Mouse (Mus musculus): Measurements from ENCODE around the gene Atad1. TPM values are rescaled to one million over a fixed set of nuclear protein-coding genes. Genes with fewer than 3 reads are reported as not detected.
"Not testable (repeated sequence)": the region's sequence is repeated elsewhere in the genome, so short reads cannot be mapped to it uniquely, and the experiment has no call there.

Atad1 gene
- total and polyA plus RNA-seq, 2 experiments from 2014 or later: 89.3 to 108 TPM

GRCm38 (mm10) chr19:32708996-32709395 is 30.6 kb downstream of the Atad1 start:
- Histone ChIP-seq H3K27ac (ENCODE audit: low read depth, low read length) (no peak overlapping the region), H3K4me3 (ENCODE audit: low read depth, low read length) (no peak overlapping the region), H3K9ac (replicated peaks; ENCODE audit: low read length, poor library complexity, severe bottlenecking) (no peak overlapping the region), H3K4me1 (ENCODE audit: insufficient read depth, low read length) (no peaks in the 10 kb centered on the region), H3K36me3 (ENCODE audit: insufficient read depth, low read length) (peaks cover 6% of the 10 kb centered on the region; the same call in 1 of the 2 replicates), H3K9me3 (ENCODE audit: low read length) (no peaks in the 10 kb centered on the region), H3K27me3 (ENCODE audit: insufficient read depth, low read length) (no peaks in the 10 kb centered on the region), H3K4me2 (ENCODE audit: low read depth, low read length, poor library complexity, severe bottlenecking) (no peak overlapping the region)
- 69% methylated on average over 5 of the region's 5 CpGs for WGBS
- ATAC-seq (ENCODE audit: low FRiP score) (no peak), DNase-seq (ENCODE audit: low spot score) (no peak)
- no peak for TF ChIP-seq CTCF (IDR thresholded peaks at IDR 0.05)

GRCm38 (mm10) chr19:32702191-32702590 is 37.4 kb downstream of the Atad1 start:
- no peak overlapping the region for H3K4me3 ChIP-seq (ENCODE audit: low read depth, low read length)
- H3K9ac ChIP-seq (replicated peaks; ENCODE audit: low read length, poor library complexity, severe bottlenecking): no peak overlapping the region
- H3K27ac ChIP-seq (ENCODE audit: low read depth, low read length): no peak overlapping the region
- 82% methylated on average over 3 of the region's 3 CpGs for WGBS
- DNase-seq (ENCODE audit: low spot score) (no peak), ATAC-seq (ENCODE audit: low FRiP score) (no peak)
- no peaks in the 10 kb centered on the region for H3K9me3 ChIP-seq (ENCODE audit: low read length)
- H3K4me2 ChIP-seq (ENCODE audit: low read depth, low read length, poor library complexity, severe bottlenecking): no peak overlapping the region
- TF ChIP-seq CTCF (IDR thresholded peaks at IDR 0.05): no peak
- peaks cover 29% of the 10 kb centered on the region for H3K36me3 ChIP-seq (ENCODE audit: insufficient read depth, low read length)
- no peaks in the 10 kb centered on the region for H3K4me1 ChIP-seq (ENCODE audit: insufficient read depth, low read length)
- no peaks in the 10 kb centered on the region for H3K27me3 ChIP-seq (ENCODE audit: insufficient read depth, low read length)

DNA sequence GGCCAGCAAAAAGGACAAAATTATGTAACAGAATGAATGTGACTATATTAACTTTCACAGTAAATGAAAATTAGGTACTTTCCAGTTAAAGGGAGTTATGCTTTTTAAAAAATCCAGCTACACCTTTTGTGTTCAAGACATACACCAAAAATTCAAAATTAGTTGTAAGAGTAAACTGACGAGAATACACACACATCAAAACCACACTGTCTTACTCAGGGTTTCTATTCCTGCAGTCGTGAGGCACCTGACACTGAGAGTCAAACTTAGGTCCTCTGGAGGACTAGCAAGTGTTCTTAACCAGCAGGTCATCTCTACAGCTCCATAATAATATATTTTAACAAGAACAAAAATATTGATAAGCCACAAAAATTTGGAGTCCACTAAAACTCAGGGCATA is 42.9 kb downstream of the Atad1 start:
- H3K4me3 ChIP-seq (ENCODE audit: low read depth, low read length): no peak overlapping the region
- no peak overlapping the region for H3K4me2 ChIP-seq (ENCODE audit: low read depth, low read length, poor library complexity, severe bottlenecking)
- no peak overlapping the region for H3K9ac ChIP-seq (replicated peaks; ENCODE audit: low read length, poor library complexity, severe bottlenecking)
- H3K27ac ChIP-seq (ENCODE audit: low read depth, low read length): no peak overlapping the region
- no peaks in the 10 kb centered on the region for H3K4me1 ChIP-seq (ENCODE audit: insufficient read depth, low read length)
- peaks cover 37% of the 10 kb centered on the region for H3K36me3 ChIP-seq (ENCODE audit: insufficient read depth, low read length)
- 93% methylated on average over 2 of the region's 2 CpGs for WGBS
- no peaks in the 10 kb centered on the region for H3K27me3 ChIP-seq (ENCODE audit: insufficient read depth, low read length)
- no peak for TF ChIP-seq CTCF (IDR thresholded peaks at IDR 0.05)
- DNase-seq (ENCODE audit: low spot score) (no peak), ATAC-seq (ENCODE audit: low FRiP score) (no peak)
- no peaks in the 10 kb centered on the region for H3K9me3 ChIP-seq (ENCODE audit: low read length)

GRCm38 (mm10) chr19:32689724-32690123 is 49.9 kb downstream of the Atad1 start:
- no peak overlapping the region for H3K4me2 ChIP-seq (ENCODE audit: low read depth, low read length, poor library complexity, severe bottlenecking)
- H3K9ac ChIP-seq (replicated peaks; ENCODE audit: low read length, poor library complexity, severe bottlenecking): no peak overlapping the region
- ATAC-seq (ENCODE audit: low FRiP score): no peak
- 66% methylated on average over 6 of the region's 6 CpGs for WGBS
- peaks cover 23% of the 10 kb centered on the region for H3K36me3 ChIP-seq (ENCODE audit: insufficient read depth, low read length)
- H3K9me3 ChIP-seq (ENCODE audit: low read length): no peaks in the 10 kb centered on the region
- peak; percentile 69 for TF ChIP-seq CTCF (IDR thresholded peaks at IDR 0.05)
- H3K4me1 ChIP-seq (ENCODE audit: insufficient read depth, low read length): no peaks in the 10 kb centered on the region
- no peak overlapping the region for H3K27ac ChIP-seq (ENCODE audit: low read depth, low read length)
- H3K4me3 ChIP-seq (ENCODE audit: low read depth, low read length): no peak overlapping the region
- peak; percentile 55 for DNase-seq (ENCODE audit: low spot score)
- H3K27me3 ChIP-seq (ENCODE audit: insufficient read depth, low read length): no peaks in the 10 kb centered on the region

DNA sequence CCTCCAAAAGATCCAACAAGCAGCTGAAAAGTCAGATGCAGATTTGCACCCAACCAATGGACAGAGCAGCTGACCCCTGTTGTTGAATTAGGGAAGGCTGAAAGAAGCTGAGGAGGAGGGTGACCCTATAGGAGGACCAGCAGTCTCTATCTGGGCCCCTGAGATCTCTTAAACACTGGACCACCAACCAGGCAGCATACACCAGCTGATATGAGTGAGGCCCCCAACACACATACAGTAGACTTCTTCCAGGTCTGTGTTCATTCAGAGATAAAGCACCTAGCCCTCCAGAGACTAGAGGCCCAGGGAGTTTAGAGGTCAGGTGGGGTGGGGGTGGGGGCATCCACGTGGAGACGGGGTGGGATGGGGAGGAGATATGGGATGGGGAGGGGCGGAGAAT is 51.4 kb downstream of the Atad1 start:
- H3K4me3 ChIP-seq (ENCODE audit: low read depth, low read length); ATAC-seq (ENCODE audit: low FRiP score); H3K9ac ChIP-seq (replicated peaks; ENCODE audit: low read length, poor library complexity, severe bottlenecking); H3K27ac ChIP-seq (ENCODE audit: low read depth, low read length); H3K4me2 ChIP-seq (ENCODE audit: low read depth, low read length, poor library complexity, severe bottlenecking); H3K4me1 ChIP-seq (ENCODE audit: insufficient read depth, low read length); H3K27me3 ChIP-seq (ENCODE audit: insufficient read depth, low read length); H3K9me3 ChIP-seq (ENCODE audit: low read length); DNase-seq (ENCODE audit: low spot score): not testable (repeated sequence)
- 75% methylated on average over 3 of the region's 3 CpGs for WGBS
- peaks cover 12% of the 10 kb centered on the region for H3K36me3 ChIP-seq (ENCODE audit: insufficient read depth, low read length)

DNA sequence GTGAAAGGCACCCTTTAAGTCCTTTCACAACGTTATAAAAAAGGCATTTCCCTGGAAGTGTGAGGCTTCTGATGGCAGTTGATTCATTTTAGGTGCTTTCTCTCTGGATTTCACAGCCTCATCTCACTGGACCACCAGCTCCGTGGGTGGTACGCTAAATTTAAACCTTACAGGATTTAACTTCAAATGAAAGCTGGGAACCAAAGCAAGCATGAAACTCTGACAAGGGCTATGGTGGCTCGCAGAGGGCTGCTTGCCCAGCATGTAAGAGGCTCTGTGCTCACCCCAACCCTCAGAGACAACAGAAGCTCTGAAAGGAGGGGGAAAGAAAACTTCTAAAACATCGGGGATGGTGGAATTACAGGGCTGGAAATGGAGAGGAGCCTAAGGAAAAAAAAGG is 51.9 kb downstream of the Atad1 start:
- Histone ChIP-seq H3K4me3 (ENCODE audit: low read depth, low read length) (no peak overlapping the region), H3K9me3 (ENCODE audit: low read length) (no peaks in the 10 kb centered on the region), H3K27me3 (ENCODE audit: insufficient read depth, low read length) (no peaks in the 10 kb centered on the region), H3K4me1 (ENCODE audit: insufficient read depth, low read length) (no peaks in the 10 kb centered on the region), H3K9ac (replicated peaks; ENCODE audit: low read length, poor library complexity, severe bottlenecking) (no peak overlapping the region), H3K27ac (ENCODE audit: low read depth, low read length) (no peak overlapping the region), H3K4me2 (ENCODE audit: low read depth, low read length, poor library complexity, severe bottlenecking) (no peak overlapping the region), H3K36me3 (ENCODE audit: insufficient read depth, low read length) (peaks cover 9% of the 10 kb centered on the region)
- TF ChIP-seq CTCF (IDR thresholded peaks at IDR 0.05): no peak
- DNase-seq (ENCODE audit: low spot score): no peak
- WGBS: 50% methylated on average over 5 of the region's 5 CpGs
- ATAC-seq (ENCODE audit: low FRiP score): no peak

Data from midbrain, postnatal 0 days (tissue).